Mouse (Mus musculus): Measurements from ENCODE around the gene Tmx4. TPM values are rescaled to one million over a fixed set of nuclear protein-coding genes. Genes with fewer than 3 reads are reported as not detected.

Tmx4 gene
- total RNA-seq (2021) (10 to 100 TPM; 48.1 to 53.1 TPM), polyA plus RNA-seq (2012; rRNA removed) (13.7 and 24.2 TPM in 2 replicates)
- long read RNA-seq, full-length matches to known transcripts = 30 of 30 reads
- long read RNA-seq, partial matches to known transcripts = 0 of 30 reads
- long read RNA-seq, other reads (novel, unspliced or antisense) = 0 of 30 reads

- H3K4me3 ChIP-seq = peak within 1 kb of the TSS; percentile 88
- under 1% methylated on average over 57 of the region's 57 CpGs for WGBS
- H3K9ac ChIP-seq (ENCODE audit: low read depth, low read length) = peak within 1 kb of the TSS; percentile 96
- peaks cover 1% of the 10 kb centered on the region; the same call in 1 of the 2 replicates for H3K79me2 ChIP-seq (replicated peaks; ENCODE audit: control insufficient read depth, insufficient read depth, low read length)
- peaks cover 3% of the 10 kb centered on the region for H3K36me3 ChIP-seq (ENCODE audit: control insufficient read depth, insufficient read depth, low read length)
- intact Hi-C loops (cut with DNase I) = loop anchor here (10.0 kb wide), 2 partner anchors 231 to 1799 kb away; partner anchors contain the start of gene Crls1
- TF ChIP-seq CTCF (IDR thresholded peaks at IDR 0.05) = 0 out of 2 replicates have a peak, but pooled peaks have one; percentile 6
- no peak for TF ChIP-seq EP300 (IDR thresholded peaks at IDR 0.05; ENCODE audit: insufficient read depth, low read depth, low read length)
- peak; percentile 82 for TF ChIP-seq POLR2A (IDR thresholded peaks at IDR 0.05; ENCODE audit: insufficient read depth, low read depth, low read length)
- peak; percentile 99 for DNase-seq
- no peaks in the 10 kb centered on the region for H3K27me3 ChIP-seq (ENCODE audit: control insufficient read depth, insufficient read depth, low read length)
- H3K4me1 ChIP-seq (ENCODE audit: control insufficient read depth, insufficient read depth, low read length) = no peaks in the 10 kb centered on the region; the same call in none of the 2 replicates
- H3K27ac ChIP-seq = peak within 1 kb of the TSS; percentile 95
Measured at GRCm38 (mm10) chr2:134643514-134644300, at the start of gene Tmx4. TSS of gene Tmx4 (minus strand) at chr2:134644145.

GRCm38 (mm10) chr2:134692125-134692524 lies 48.2 kb upstream of the Tmx4 start:
- intact Hi-C loops (cut with DNase I) = no loop called here

GRCm38 (mm10) chr2:134691055-134691454 lies 47.1 kb upstream of the Tmx4 start:
- Histone ChIP-seq H3K36me3 (ENCODE audit: control insufficient read depth, insufficient read depth, low read length) (no peaks in the 10 kb centered on the region), H3K4me3 (no peak overlapping the region), H3K27me3 (ENCODE audit: control insufficient read depth, insufficient read depth, low read length) (no peaks in the 10 kb centered on the region), H3K79me2 (replicated peaks; ENCODE audit: control insufficient read depth, insufficient read depth, low read length) (no peaks in the 10 kb centered on the region), H3K27ac (no peak overlapping the region), H3K4me1 (ENCODE audit: control insufficient read depth, insufficient read depth, low read length) (no peaks in the 10 kb centered on the region), H3K9ac (ENCODE audit: low read depth, low read length) (no peak overlapping the region)
- intact Hi-C loops (cut with DNase I) = no loop called here
- DNase-seq = no peak
- no peak for TF ChIP-seq CTCF (IDR thresholded peaks at IDR 0.05)
- no peak for TF ChIP-seq POLR2A (IDR thresholded peaks at IDR 0.05; ENCODE audit: insufficient read depth, low read depth, low read length)
- WGBS = 81% methylated on average over 7 of the region's 7 CpGs

More at GRCm38 (mm10) chr2:134692125-134692524, 48.2 kb upstream of the Tmx4 start:
- no peaks in the 10 kb centered on the region for H3K36me3 ChIP-seq (ENCODE audit: control insufficient read depth, insufficient read depth, low read length)
- H3K4me1 ChIP-seq (ENCODE audit: control insufficient read depth, insufficient read depth, low read length) = no peaks in the 10 kb centered on the region
- H3K27me3 ChIP-seq (ENCODE audit: control insufficient read depth, insufficient read depth, low read length) = no peaks in the 10 kb centered on the region
- no peak overlapping the region for H3K4me3 ChIP-seq
- no peak overlapping the region for H3K27ac ChIP-seq
- H3K9ac ChIP-seq (ENCODE audit: low read depth, low read length) = no peak overlapping the region
- 43% methylated on average over 1 of the region's 1 CpGs for WGBS
- DNase-seq = no peak
- no peaks in the 10 kb centered on the region for H3K79me2 ChIP-seq (replicated peaks; ENCODE audit: control insufficient read depth, insufficient read depth, low read length)
- TF ChIP-seq CTCF (IDR thresholded peaks at IDR 0.05) (no peak), POLR2A (IDR thresholded peaks at IDR 0.05; ENCODE audit: insufficient read depth, low read depth, low read length) (no peak), EP300 (IDR thresholded peaks at IDR 0.05; ENCODE audit: insufficient read depth, low read depth, low read length) (no peak)

- no peak for DNase-seq
- H3K27ac ChIP-seq = no peak overlapping the region
- H3K79me2 ChIP-seq (replicated peaks; ENCODE audit: control insufficient read depth, insufficient read depth, low read length) = no peaks in the 10 kb centered on the region
- intact Hi-C loops (cut with DNase I) = loop anchor here (5.0 kb wide), 1 partner anchor 105 kb away; the partner anchor contains the start of gene Plcb1
- WGBS = 77% methylated on average over 3 of the region's 3 CpGs
- H3K27me3 ChIP-seq (ENCODE audit: control insufficient read depth, insufficient read depth, low read length) = no peaks in the 10 kb centered on the region
- no peaks in the 10 kb centered on the region for H3K36me3 ChIP-seq (ENCODE audit: control insufficient read depth, insufficient read depth, low read length)
- no peak overlapping the region for H3K4me3 ChIP-seq
- no peak overlapping the region for H3K9ac ChIP-seq (ENCODE audit: low read depth, low read length)
- H3K4me1 ChIP-seq (ENCODE audit: control insufficient read depth, insufficient read depth, low read length) = no peaks in the 10 kb centered on the region
- TF ChIP-seq POLR2A (IDR thresholded peaks at IDR 0.05; ENCODE audit: insufficient read depth, low read depth, low read length) = no peak
- TF ChIP-seq CTCF (IDR thresholded peaks at IDR 0.05) = no peak
- no peak for TF ChIP-seq EP300 (IDR thresholded peaks at IDR 0.05; ENCODE audit: insufficient read depth, low read depth, low read length)
Measured at GRCm38 (mm10) chr2:134682326-134682725, 38.4 kb upstream of the Tmx4 start.

- no peak for DNase-seq
- Histone ChIP-seq H3K79me2 (replicated peaks; ENCODE audit: control insufficient read depth, insufficient read depth, low read length) (no peaks in the 10 kb centered on the region), H3K27me3 (ENCODE audit: control insufficient read depth, insufficient read depth, low read length) (no peaks in the 10 kb centered on the region), H3K27ac (no peak overlapping the region), H3K36me3 (ENCODE audit: control insufficient read depth, insufficient read depth, low read length) (no peaks in the 10 kb centered on the region), H3K4me3 (no peak overlapping the region), H3K9ac (ENCODE audit: low read depth, low read length) (no peak overlapping the region), H3K4me1 (ENCODE audit: control insufficient read depth, insufficient read depth, low read length) (no peaks in the 10 kb centered on the region)
- TF ChIP-seq CTCF (IDR thresholded peaks at IDR 0.05) (peak; percentile 86), EP300 (IDR thresholded peaks at IDR 0.05; ENCODE audit: insufficient read depth, low read depth, low read length) (no peak), POLR2A (IDR thresholded peaks at IDR 0.05; ENCODE audit: insufficient read depth, low read depth, low read length) (no peak)
- intact Hi-C loops (cut with DNase I) = loop anchor here (1.0 to 5.0 kb wide), 2 partner anchors 106 to 649 kb away; partner anchors contain the start of gene Plcb1
- WGBS = 17% methylated on average over 9 of the region's 9 CpGs
Measured at GRCm38 (mm10) chr2:134681271-134681961, 37.5 kb upstream of the Tmx4 start.

Data from heart, adult 2 months (tissue).